Mouse (Mus musculus): Measurements from ENCODE around the gene Nucb1. TPM values are rescaled to one million over a fixed set of nuclear protein-coding genes. Genes with fewer than 3 reads are reported as not detected.
"Not testable (repeated sequence)": the region's sequence is repeated elsewhere in the genome, so short reads cannot be mapped to it uniquely, and the experiment has no call there.

Nucb1 gene
- polyA plus RNA-seq, 1 experiment = 115 TPM

DNA sequence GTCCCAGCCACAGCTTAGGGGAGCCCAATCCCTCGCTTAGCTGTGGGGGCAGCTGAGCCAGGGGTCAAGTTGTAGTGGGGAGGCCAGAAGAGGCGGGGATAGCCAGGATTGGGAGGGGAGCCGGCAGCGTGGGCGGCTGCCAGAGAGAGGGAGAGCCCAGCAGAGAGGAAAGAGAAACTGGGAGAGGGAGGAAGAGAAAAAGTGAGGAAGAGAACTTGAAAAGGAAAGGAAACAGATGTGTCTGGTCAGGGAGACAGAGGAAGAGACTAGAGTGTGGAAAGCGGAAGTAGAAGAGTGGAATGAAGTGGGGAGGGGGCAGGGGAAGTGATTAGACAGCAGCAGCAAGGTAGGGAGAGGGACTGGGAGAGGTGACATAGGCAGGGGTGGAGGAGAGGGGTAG is 19.3 kb upstream of the Nucb1 start:
- peaks cover 16% of the 10 kb centered on the region for H3K79me2 ChIP-seq (ENCODE audit: control insufficient read depth, insufficient read depth)
- H3K4me3 ChIP-seq (ENCODE audit: insufficient read depth, poor library complexity, severe bottlenecking) = no peak overlapping the region
- H3K79me3 ChIP-seq (ENCODE audit: low read depth) = peaks cover 12% of the 10 kb centered on the region
- no peak overlapping the region for H3ac ChIP-seq (ENCODE audit: control insufficient read depth, insufficient read length, low read depth)
- peaks cover 1% of the 10 kb centered on the region for H3K36me3 ChIP-seq (ENCODE audit: control insufficient read depth, insufficient read depth)
- TF ChIP-seq CEBPB (IDR thresholded peaks at IDR 0.05; ENCODE audit: low read depth) (no peak), MYOG (IDR thresholded peaks at IDR 0.05; ENCODE audit: control insufficient read depth, extremely low read depth, insufficient read length) (no peak), MYOD1 (IDR thresholded peaks at IDR 0.05; ENCODE audit: control insufficient read depth, insufficient read length, low read depth) (no peak), FOSL1 (IDR thresholded peaks at IDR 0.05; ENCODE audit: insufficient read depth, low read length, poor library complexity, severe bottlenecking) (no peak), MAX (IDR thresholded peaks at IDR 0.05) (no peak), CTCF (IDR thresholded peaks at IDR 0.05; ENCODE audit: control insufficient read depth, insufficient read depth, insufficient read length) (no peak), USF1 (IDR thresholded peaks at IDR 0.05; ENCODE audit: low read depth) (no peak)
- no peaks in the 10 kb centered on the region for H3K27me3 ChIP-seq (ENCODE audit: control insufficient read depth, insufficient read depth, insufficient read length)

- H3ac ChIP-seq (ENCODE audit: control insufficient read depth, insufficient read length, low read depth); H3K27me3 ChIP-seq (ENCODE audit: control insufficient read depth, insufficient read depth, insufficient read length); H3K4me3 ChIP-seq (ENCODE audit: insufficient read depth, poor library complexity, severe bottlenecking): not testable (repeated sequence)
- H3K79me3 ChIP-seq (ENCODE audit: low read depth) = peaks cover 14% of the 10 kb centered on the region
- peaks cover 20% of the 10 kb centered on the region for H3K36me3 ChIP-seq (ENCODE audit: control insufficient read depth, insufficient read depth)
- H3K79me2 ChIP-seq (ENCODE audit: control insufficient read depth, insufficient read depth) = peaks cover 19% of the 10 kb centered on the region
Observed at GRCm38 (mm10) chr7:45527169-45527568, 17.0 kb upstream of the Nucb1 start.

GRCm38 (mm10) chr7:45526474-45527120 is 16.4 kb upstream of the Nucb1 start:
- Histone ChIP-seq H3K4me3 (ENCODE audit: insufficient read depth, poor library complexity, severe bottlenecking) (peak overlapping the region; percentile 75), H3K79me2 (ENCODE audit: control insufficient read depth, insufficient read depth) (peaks cover 19% of the 10 kb centered on the region), H3K79me3 (ENCODE audit: low read depth) (peaks cover 14% of the 10 kb centered on the region), H3K36me3 (ENCODE audit: control insufficient read depth, insufficient read depth) (peaks cover 21% of the 10 kb centered on the region), H3ac (ENCODE audit: control insufficient read depth, insufficient read length, low read depth) (no peak overlapping the region), H3K27me3 (ENCODE audit: control insufficient read depth, insufficient read depth, insufficient read length) (no peaks in the 10 kb centered on the region)
- TF ChIP-seq FOSL1 (IDR thresholded peaks at IDR 0.05; ENCODE audit: insufficient read depth, low read length, poor library complexity, severe bottlenecking) (no peak), CTCF (IDR thresholded peaks at IDR 0.05; ENCODE audit: control insufficient read depth, insufficient read depth, insufficient read length) (no peak), CEBPB (IDR thresholded peaks at IDR 0.05; ENCODE audit: low read depth) (no peak), USF1 (IDR thresholded peaks at IDR 0.05; ENCODE audit: low read depth) (no peak), MYOD1 (IDR thresholded peaks at IDR 0.05; ENCODE audit: control insufficient read depth, insufficient read length, low read depth) (no peak), MYOG (IDR thresholded peaks at IDR 0.05; ENCODE audit: control insufficient read depth, extremely low read depth, insufficient read length) (no peak), MAX (IDR thresholded peaks at IDR 0.05) (no peak)

DNA sequence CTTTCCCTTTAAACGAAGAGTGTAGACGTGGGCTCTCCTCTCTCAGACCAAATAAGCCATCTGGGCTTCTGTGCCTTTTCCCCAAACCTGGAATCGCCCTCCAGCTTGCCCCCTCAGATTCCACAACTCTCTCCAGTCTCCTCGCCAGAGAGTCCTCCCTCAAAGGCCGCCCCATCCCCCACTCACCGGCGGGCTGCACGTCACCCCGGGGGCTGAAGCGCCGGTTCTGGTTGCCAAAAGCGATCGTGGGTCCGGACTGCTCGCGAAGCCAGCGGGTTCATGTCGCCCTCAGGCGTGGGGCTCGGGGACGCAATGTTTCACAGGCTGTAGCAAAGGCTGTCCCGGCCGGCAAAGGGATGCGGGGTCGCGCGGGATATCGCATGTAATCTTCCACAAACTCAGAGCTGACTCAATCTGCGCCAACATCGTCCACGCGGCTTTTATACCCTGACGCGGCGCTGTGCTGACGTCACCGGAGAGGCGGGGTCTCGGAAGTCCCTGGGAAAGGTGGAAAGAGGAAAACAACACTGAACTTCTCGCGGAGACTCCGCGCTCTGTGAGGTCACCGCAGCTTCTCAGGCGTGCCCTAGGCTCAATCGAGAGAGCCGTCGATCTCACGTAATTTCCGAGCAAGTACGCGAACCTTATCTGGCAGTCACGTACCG is 15.7 kb upstream of the Nucb1 start, which contains the start of the genes Ppp1r15a and Plekha4:
Gene Ppp1r15a, minus strand, starts transcription at position 460 of the 665 bp plus-strand sequence.
Gene Plekha4, plus strand, starts transcription at position 522 of the 665 bp plus-strand sequence.
- H3K27me3 ChIP-seq (ENCODE audit: control insufficient read depth, insufficient read depth, insufficient read length) = no peaks in the 10 kb centered on the region
- H3K79me3 ChIP-seq (ENCODE audit: low read depth) = peaks cover 14% of the 10 kb centered on the region
- H3K4me3 ChIP-seq (ENCODE audit: insufficient read depth, poor library complexity, severe bottlenecking) = peak within 1 kb of the TSS; percentile 75
- H3K36me3 ChIP-seq (ENCODE audit: control insufficient read depth, insufficient read depth) = peaks cover 21% of the 10 kb centered on the region
- H3ac ChIP-seq (ENCODE audit: control insufficient read depth, insufficient read length, low read depth) = peak within 1 kb of the TSS; percentile 94
- H3K79me2 ChIP-seq (ENCODE audit: control insufficient read depth, insufficient read depth) = peaks cover 19% of the 10 kb centered on the region
- no peak for TF ChIP-seq FOSL1 (IDR thresholded peaks at IDR 0.05; ENCODE audit: insufficient read depth, low read length, poor library complexity, severe bottlenecking)
- no peak for TF ChIP-seq USF1 (IDR thresholded peaks at IDR 0.05; ENCODE audit: low read depth)
- TF ChIP-seq MAX (IDR thresholded peaks at IDR 0.05) = no peak
- no peak for TF ChIP-seq CTCF (IDR thresholded peaks at IDR 0.05; ENCODE audit: control insufficient read depth, insufficient read depth, insufficient read length)

GRCm38 (mm10) chr7:45524841-45525621 is 14.8 kb upstream of the Nucb1 start:
- peaks cover 14% of the 10 kb centered on the region for H3K79me3 ChIP-seq (ENCODE audit: low read depth)
- TF ChIP-seq MAX (IDR thresholded peaks at IDR 0.05) (peak; percentile 47), MYOD1 (IDR thresholded peaks at IDR 0.05; ENCODE audit: control insufficient read depth, insufficient read length, low read depth) (no peak), USF1 (IDR thresholded peaks at IDR 0.05; ENCODE audit: low read depth) (peak; percentile 49)
- H3K27me3 ChIP-seq (ENCODE audit: control insufficient read depth, insufficient read depth, insufficient read length) = no peaks in the 10 kb centered on the region
- H3K36me3 ChIP-seq (ENCODE audit: control insufficient read depth, insufficient read depth) = peaks cover 21% of the 10 kb centered on the region
- peak overlapping the region; percentile 75 for H3K4me3 ChIP-seq (ENCODE audit: insufficient read depth, poor library complexity, severe bottlenecking)
- peak overlapping the region; percentile 25 for H3ac ChIP-seq (ENCODE audit: control insufficient read depth, insufficient read length, low read depth)
- peaks cover 19% of the 10 kb centered on the region for H3K79me2 ChIP-seq (ENCODE audit: control insufficient read depth, insufficient read depth)
